Mouse (Mus musculus) retina, embryonic 14.5 days (tissue): ENCODE data around the gene Rin2.
A peak's percentile ranks its signal among the peaks of the same experiment; 100 is the strongest.

Source experiments
- DNase-seq: peaks from one replicate; pipeline ENCODE4 v3.0.0-alpha.2; 2015; ENCODE audit warnings: low spot score

Rin2 gene

GRCm38 (mm10) chr2:145788562-145789346 lies 113.7 kb downstream of the Rin2 start:
- DNase-seq: no peak

- no peak for DNase-seq
These were observed 118.7 kb downstream of the Rin2 start for GRCm38 (mm10) chr2:145793702-145794101.

GRCm38 (mm10) chr2:145794318-145794954 lies 119.4 kb downstream of the Rin2 start:
- peak; percentile 78 for DNase-seq

GRCm38 (mm10) chr2:145797851-145798250 lies 122.8 kb downstream of the Rin2 start:
- no peak for DNase-seq

- no peak for DNase-seq
These were observed 123.9 kb downstream of the Rin2 start for GRCm38 (mm10) chr2:145798954-145799353.

GRCm38 (mm10) chr2:145801322-145802052 lies 126.5 kb downstream of the Rin2 start:
- DNase-seq: no peak

GRCm38 (mm10) chr2:145802626-145803025 lies 127.6 kb downstream of the Rin2 start:
- DNase-seq: no peak

GRCm38 (mm10) chr2:145803822-145804342 lies 128.9 kb downstream of the Rin2 start:
- DNase-seq: no peak

- DNase-seq: no peak
These were observed 129.5 kb downstream of the Rin2 start for GRCm38 (mm10) chr2:145804524-145804923.

- no peak for DNase-seq
These were observed 132.3 kb downstream of the Rin2 start for GRCm38 (mm10) chr2:145807276-145807675.

GRCm38 (mm10) chr2:145808251-145808650 lies 133.2 kb downstream of the Rin2 start:
- DNase-seq: no peak

GRCm38 (mm10) chr2:145808667-145809066 lies 133.7 kb downstream of the Rin2 start:
- no peak for DNase-seq

GRCm38 (mm10) chr2:145810676-145811075 lies 135.7 kb downstream of the Rin2 start:
- DNase-seq: peak; percentile 40

- no peak for DNase-seq
These were observed 137.8 kb downstream of the Rin2 start for GRCm38 (mm10) chr2:145812818-145813217.

- no peak for DNase-seq
These were observed 142.2 kb downstream of the Rin2 start for GRCm38 (mm10) chr2:145817195-145817594.

GRCm38 (mm10) chr2:145822013-145822782 lies 147.2 kb downstream of the Rin2 start:
- DNase-seq: no peak

- no peak for DNase-seq
These were observed 148.0 kb downstream of the Rin2 start for GRCm38 (mm10) chr2:145822783-145823729.

GRCm38 (mm10) chr2:145824749-145825148 lies 149.7 kb downstream of the Rin2 start:
- DNase-seq: no peak

GRCm38 (mm10) chr2:145825221-145825620 lies 150.2 kb downstream of the Rin2 start:
- DNase-seq: no peak

GRCm38 (mm10) chr2:145827930-145828329 lies 152.9 kb downstream of the Rin2 start:
- DNase-seq: no peak

GRCm38 (mm10) chr2:145828603-145829002 lies 153.6 kb downstream of the Rin2 start:
- no peak for DNase-seq
